Mouse (Mus musculus): ENCODE data around the gene Hint1.

The Hint1 gene

GRCm38 (mm10) chr11:54902333-54903323 is 36.4 kb downstream of the Hint1 start, which contains the start of gene Gpx3:
Gene Gpx3 (plus strand): TSS chr11:54902453.
- peak; percentile 41 for DNase-seq

GRCm38 (mm10) chr11:54903339-54903738 is 37.2 kb downstream of the Hint1 start:
- DNase-seq: no peak

GRCm38 (mm10) chr11:54903940-54904706 is 37.9 kb downstream of the Hint1 start:
- DNase-seq: no peak

- DNase-seq: no peak
Observed at GRCm38 (mm10) chr11:54905086-54905485, 38.9 kb downstream of the Hint1 start.

GRCm38 (mm10) chr11:54905931-54906330 is 39.7 kb downstream of the Hint1 start:
- DNase-seq: no peak

GRCm38 (mm10) chr11:54906466-54906865 is 40.3 kb downstream of the Hint1 start:
- DNase-seq: no peak

GRCm38 (mm10) chr11:54907259-54907658 is 41.1 kb downstream of the Hint1 start:
- no peak for DNase-seq

- DNase-seq: no peak
Observed at GRCm38 (mm10) chr11:54909273-54909672, 43.1 kb downstream of the Hint1 start.

GRCm38 (mm10) chr11:54910081-54910665 is 44.0 kb downstream of the Hint1 start:
- DNase-seq: no peak

- no peak for DNase-seq
Observed at GRCm38 (mm10) chr11:54911201-54911600, 45.0 kb downstream of the Hint1 start.

GRCm38 (mm10) chr11:54911671-54912502 is 45.7 kb downstream of the Hint1 start:
- no peak for DNase-seq

GRCm38 (mm10) chr11:54912503-54913316 is 46.5 kb downstream of the Hint1 start:
- DNase-seq: no peak

GRCm38 (mm10) chr11:54913841-54914240 is 47.7 kb downstream of the Hint1 start:
- no peak for DNase-seq

GRCm38 (mm10) chr11:54917461-54917860 is 51.3 kb downstream of the Hint1 start:
- DNase-seq: no peak

GRCm38 (mm10) chr11:54918273-54918672 is 52.1 kb downstream of the Hint1 start:
- no peak for DNase-seq

Data from right cerebral cortex, postnatal 4 days (tissue).